Mouse (Mus musculus): ENCODE measurements at regions not wholly inside any gene's neighbourhood (a gene's known extent, or its start where the extent isn't known, plus 50 kb on each side); places are given as distances from the start of the nearest gene placed in this dataset.

DNA sequence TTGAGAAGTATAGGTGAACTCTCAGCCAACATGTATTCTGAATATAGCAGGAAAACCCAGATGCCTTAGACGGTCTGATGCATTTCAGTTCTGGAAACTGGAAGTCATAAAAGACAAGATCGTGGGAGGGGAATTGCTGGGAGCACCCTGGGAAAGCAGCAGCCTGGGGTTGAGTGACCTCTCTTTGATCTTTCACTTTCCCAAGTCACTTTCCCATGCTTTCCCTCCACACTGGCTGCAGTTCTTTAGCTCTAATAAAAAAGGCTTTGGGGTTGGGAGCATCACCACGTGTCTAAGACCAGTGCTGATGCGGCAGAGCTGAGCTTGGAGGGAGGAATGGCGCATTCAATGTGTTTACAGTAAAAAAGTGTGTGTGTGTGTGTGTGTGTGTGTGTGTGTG is 91.2 kb upstream of the Arhgap32 start:
- TF ChIP-seq POLR2A (IDR thresholded peaks at IDR 0.05; ENCODE audit: low read depth, low read length), result no peak
- no peak for TF ChIP-seq JUND (conservative IDR thresholded peaks at IDR 0.05; ENCODE audit: low read depth, low read length)
- no peak for TF ChIP-seq CTCF (conservative IDR thresholded peaks at IDR 0.05 in 1 of 2, IDR thresholded peaks at IDR 0.05 in 1 of 2; ENCODE audit: low read depth in 2 of 2, low read length in 2 of 2)
